Mouse (Mus musculus): ENCODE measurements at regions not wholly inside any gene's neighbourhood (a gene's known extent, or its start where the extent isn't known, plus 50 kb on each side); places are given as distances from the start of the nearest gene placed in this dataset.

DNA sequence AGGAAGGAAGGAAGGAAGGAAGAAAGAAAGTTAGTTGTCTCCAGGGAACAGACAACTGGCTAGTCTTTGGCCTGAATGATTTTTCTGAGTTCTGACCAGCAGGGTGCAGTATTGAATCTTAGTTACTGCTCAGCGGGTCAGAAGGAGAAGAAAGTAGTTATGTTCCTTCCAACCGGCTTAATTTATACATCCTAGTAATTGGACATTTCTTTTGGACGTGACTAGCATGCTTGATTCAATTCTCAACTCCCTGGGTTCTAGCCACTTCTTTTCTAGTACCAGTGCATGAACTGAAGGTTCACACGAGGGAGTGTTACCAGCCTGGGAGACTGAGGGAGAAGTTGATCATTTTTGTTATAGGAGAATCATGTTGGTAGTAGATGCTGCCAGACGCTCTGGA, 269.1 kb upstream of the 4930452B06Rik start:
- peak; percentile 23 for DNase-seq
